Mouse (Mus musculus) neural tube, embryonic 12.5 days (tissue): ENCODE data around the gene Anxa2. TPM values are rescaled to one million over a fixed set of nuclear protein-coding genes. Genes with fewer than 3 reads are reported as not detected.

Source experiments
- ATAC-seq: fragments of 200-750 bp; cut with Nextera tagmentation; 2 replicates; pipeline ENCODE4 v1.8.0; 2017; ENCODE audit warnings: low read depth, mild to moderate bottlenecking, moderate TSS enrichment, moderate library complexity; ENCODE audit not compliant: low FRiP score
- H3K27ac ChIP-seq: fragments of 300-500 bp; sonication (generic); 2 replicates; pipeline ENCODE4 v1.5.1; 2016
- H3K27me3 ChIP-seq: fragments of 300-500 bp; sonication (generic); replicated peaks from 2 replicates; pipeline ENCODE4 v1.6.1; 2016; ENCODE audit warnings: mild to moderate bottlenecking
- H3K36me3 ChIP-seq: fragments of 300-500 bp; sonication (generic); 2 replicates; pipeline ENCODE4 v1.6.1; 2016; ENCODE audit warnings: mild to moderate bottlenecking
- H3K4me1 ChIP-seq: fragments of 300-500 bp; sonication (generic); 2 replicates; pipeline ENCODE4 v1.6.1; 2016
- H3K4me2 ChIP-seq: fragments of 300-500 bp; sonication (generic); replicated peaks from 2 replicates; pipeline ENCODE4 v1.6.1; 2016; ENCODE audit warnings: mild to moderate bottlenecking
- H3K4me3 ChIP-seq: fragments of 300-500 bp; sonication (generic); 2 replicates; pipeline ENCODE4 v1.5.1; 2016
- H3K9ac ChIP-seq: fragments of 300-500 bp; sonication (generic); 2 replicates; pipeline ENCODE4 v1.6.1; 2016; ENCODE audit warnings: mild to moderate bottlenecking
- H3K9me3 ChIP-seq: fragments of 300-500 bp; sonication (generic); 2 replicates; pipeline ENCODE4 v1.6.1; 2016; ENCODE audit warnings: mild to moderate bottlenecking
- WGBS: fragments of 180-500 bp; shearing (Covaris S2); methylation state at CpG from one replicate; pipeline ENCODE4 v1.1.7; 2016; 5-methylcytosine and 5-hydroxymethylcytosine counted together
- polyA plus RNA-seq: library from polyadenylated mRNA; unstranded; fragments of >200 nt; fragmentation: Nextera tagmentation; extraction: Ambion mirVana; gene quantifications from 2 replicates; pipeline ENCODE4 v1.2.1, GENCODE M21; 2016

The Anxa2 gene
- polyA plus RNA-seq, 1 experiment from 2014 or later = 228 TPM

DNA sequence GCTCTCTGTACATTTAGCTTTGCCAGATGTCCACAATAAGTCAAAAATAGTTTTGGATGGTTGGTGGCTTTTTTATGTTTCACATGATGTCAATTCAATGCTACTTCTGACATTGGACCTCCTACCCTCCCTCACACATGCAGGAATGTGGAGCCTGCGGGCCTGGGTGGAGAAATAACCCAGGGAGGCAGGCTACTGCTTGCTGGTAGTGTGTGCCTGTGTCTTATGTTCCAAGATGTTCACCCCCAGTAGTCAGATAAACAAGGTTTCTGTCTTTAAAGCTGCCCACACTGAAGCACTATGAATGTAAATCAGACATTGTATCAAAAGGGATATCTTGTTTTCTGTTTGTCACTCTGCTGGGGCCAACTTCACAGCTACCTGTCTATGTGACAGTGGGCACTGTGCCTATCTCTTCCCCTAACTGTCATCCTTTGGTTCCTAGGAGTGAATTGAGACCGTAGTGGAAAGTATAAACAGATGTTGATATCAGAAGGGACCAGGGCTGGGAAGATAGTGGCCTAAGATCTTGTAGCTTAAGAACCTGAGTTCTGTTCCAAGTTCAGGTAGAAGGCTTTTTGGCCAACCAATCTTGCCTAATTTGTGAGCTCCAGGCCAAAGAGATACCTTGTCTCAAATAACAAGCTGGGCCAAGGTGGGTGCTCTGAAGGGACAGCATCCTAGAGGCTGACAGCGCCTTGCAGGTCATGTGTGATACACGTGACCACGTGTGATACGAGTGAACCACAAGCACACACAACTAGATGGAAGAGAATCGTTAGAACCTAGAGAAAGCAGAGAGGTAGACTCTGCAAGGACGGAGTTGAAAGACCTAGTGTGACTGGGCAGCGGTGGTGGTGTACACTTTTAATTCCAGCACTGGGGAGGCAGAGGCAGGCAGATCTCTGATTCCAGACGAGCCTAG, 1.3 kb upstream of the Anxa2 start:
- no peak for ATAC-seq
- Histone ChIP-seq H3K4me2 (no peak overlapping the region), H3K4me3 (no peak overlapping the region), H3K9ac (no peak overlapping the region), H3K36me3 (no peaks in the 10 kb centered on the region), H3K9me3 (no peaks in the 10 kb centered on the region), H3K4me1 (peaks cover 19% of the 10 kb centered on the region), H3K27ac (no peak overlapping the region), H3K27me3 (peaks cover 21% of the 10 kb centered on the region)
- 94% methylated on average over 10 of the region's 10 CpGs for WGBS

DNA sequence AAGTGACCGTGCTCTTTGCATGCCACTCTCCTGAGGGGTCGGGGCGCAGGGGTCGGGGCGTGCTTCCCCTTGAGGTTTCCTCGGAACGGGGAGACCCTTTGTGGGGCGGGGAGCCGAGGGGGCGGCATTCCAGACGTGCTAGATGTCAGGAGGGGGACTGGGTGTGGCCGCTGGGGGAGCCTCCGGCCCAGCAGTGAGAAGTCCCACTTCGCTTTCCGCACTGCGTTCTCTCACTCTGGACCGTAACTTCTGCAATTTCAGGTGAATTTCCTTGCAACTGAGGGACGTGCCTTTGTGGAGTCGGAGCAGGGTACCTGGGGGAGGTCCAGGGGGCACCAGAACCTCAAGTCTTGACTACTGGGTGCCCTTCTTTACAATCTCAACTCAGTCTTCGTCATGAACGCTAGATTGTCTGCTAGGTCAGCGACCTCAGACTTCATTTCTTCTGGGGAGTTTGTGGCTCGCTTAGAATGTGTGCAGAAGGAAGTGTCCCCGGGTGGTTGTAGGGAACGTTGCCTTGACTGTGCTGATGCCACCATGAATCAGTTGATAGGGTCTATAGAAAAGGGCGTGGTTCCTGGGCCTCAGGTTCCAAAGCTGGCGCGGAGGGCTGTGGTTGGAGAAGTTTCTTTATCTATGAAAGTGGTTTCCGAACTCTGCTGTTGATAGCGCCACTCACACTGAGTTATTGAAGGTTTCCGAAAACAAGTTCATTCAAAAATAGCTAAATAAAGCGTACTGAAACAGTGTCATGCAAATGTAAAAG, 664 bp downstream of the Anxa2 start:
- no peaks in the 10 kb centered on the region for H3K9me3 ChIP-seq
- peaks cover 24% of the 10 kb centered on the region for H3K4me1 ChIP-seq
- H3K27me3 ChIP-seq = peaks cover 21% of the 10 kb centered on the region
- 8% methylated on average over 32 of the region's 32 CpGs for WGBS
- no peaks in the 10 kb centered on the region for H3K36me3 ChIP-seq
- peak overlapping the region; percentile 45 for H3K4me3 ChIP-seq
- 0 out of 2 replicates have a peak overlapping the region, but pooled peaks have one; percentile 3 for H3K27ac ChIP-seq
- H3K9ac ChIP-seq = peak overlapping the region; percentile 56
- ATAC-seq = peak; percentile 48; the same call in 1 of the 2 replicates
- peak overlapping the region; percentile 77 for H3K4me2 ChIP-seq

DNA sequence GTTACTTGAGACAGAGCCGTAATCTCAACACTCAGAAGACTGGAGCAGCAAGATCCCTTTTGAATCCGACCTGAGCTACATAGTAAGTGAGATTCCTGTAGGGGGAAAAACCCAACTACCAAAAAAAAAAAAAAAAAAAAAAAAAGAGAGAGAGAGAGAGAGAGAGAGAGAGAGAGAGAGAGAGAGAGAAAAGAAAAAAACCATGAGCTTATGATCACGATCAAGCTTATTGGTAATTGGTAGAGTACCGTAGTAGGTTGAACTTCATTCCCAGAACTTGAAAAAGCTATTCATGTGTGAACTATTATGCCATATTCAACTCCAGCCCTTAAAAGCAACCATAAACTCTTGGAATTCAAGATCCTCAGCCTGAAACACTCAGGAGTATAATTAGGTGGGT, 1.3 kb downstream of the Anxa2 start:
- peak overlapping the region; percentile 77 for H3K4me2 ChIP-seq
- H3K27ac ChIP-seq = no peak overlapping the region
- H3K27me3 ChIP-seq = peaks cover 21% of the 10 kb centered on the region
- 68% methylated on average over 4 of the region's 4 CpGs for WGBS
- ATAC-seq = no peak
- peaks cover 24% of the 10 kb centered on the region for H3K4me1 ChIP-seq
- H3K36me3 ChIP-seq = no peaks in the 10 kb centered on the region
- no peaks in the 10 kb centered on the region for H3K9me3 ChIP-seq
- H3K9ac ChIP-seq = no peak overlapping the region
- peak overlapping the region; percentile 45; the same call in 1 of the 2 replicates for H3K4me3 ChIP-seq

DNA sequence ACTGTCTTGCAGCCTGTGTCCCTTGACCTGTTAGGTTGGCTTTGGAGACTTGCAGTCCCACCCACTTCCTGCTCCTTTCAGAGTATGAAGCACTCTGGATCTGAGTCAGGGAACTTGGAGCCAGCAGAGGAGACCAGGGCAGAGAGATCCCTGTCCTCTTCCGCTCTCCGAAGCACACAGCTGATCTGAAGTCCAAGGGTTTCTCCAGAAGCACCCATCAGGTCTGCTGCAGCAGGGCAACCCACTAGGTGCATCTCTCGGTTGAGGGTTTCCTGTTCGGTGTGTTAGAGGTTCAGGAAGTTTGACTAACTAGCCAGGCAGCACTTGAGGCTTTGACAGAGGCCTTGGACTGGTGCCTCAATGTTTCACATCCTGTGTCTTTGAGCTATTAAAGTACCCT, 2.0 kb downstream of the Anxa2 start:
- H3K27me3 ChIP-seq = peaks cover 21% of the 10 kb centered on the region
- 83% methylated on average over 4 of the region's 4 CpGs for WGBS
- no peaks in the 10 kb centered on the region for H3K9me3 ChIP-seq
- no peak overlapping the region for H3K9ac ChIP-seq
- no peak overlapping the region for H3K27ac ChIP-seq
- H3K4me1 ChIP-seq = peaks cover 24% of the 10 kb centered on the region
- ATAC-seq = no peak
- H3K36me3 ChIP-seq = no peaks in the 10 kb centered on the region
- H3K4me2 ChIP-seq = peak overlapping the region; percentile 29
- H3K4me3 ChIP-seq = no peak overlapping the region

DNA sequence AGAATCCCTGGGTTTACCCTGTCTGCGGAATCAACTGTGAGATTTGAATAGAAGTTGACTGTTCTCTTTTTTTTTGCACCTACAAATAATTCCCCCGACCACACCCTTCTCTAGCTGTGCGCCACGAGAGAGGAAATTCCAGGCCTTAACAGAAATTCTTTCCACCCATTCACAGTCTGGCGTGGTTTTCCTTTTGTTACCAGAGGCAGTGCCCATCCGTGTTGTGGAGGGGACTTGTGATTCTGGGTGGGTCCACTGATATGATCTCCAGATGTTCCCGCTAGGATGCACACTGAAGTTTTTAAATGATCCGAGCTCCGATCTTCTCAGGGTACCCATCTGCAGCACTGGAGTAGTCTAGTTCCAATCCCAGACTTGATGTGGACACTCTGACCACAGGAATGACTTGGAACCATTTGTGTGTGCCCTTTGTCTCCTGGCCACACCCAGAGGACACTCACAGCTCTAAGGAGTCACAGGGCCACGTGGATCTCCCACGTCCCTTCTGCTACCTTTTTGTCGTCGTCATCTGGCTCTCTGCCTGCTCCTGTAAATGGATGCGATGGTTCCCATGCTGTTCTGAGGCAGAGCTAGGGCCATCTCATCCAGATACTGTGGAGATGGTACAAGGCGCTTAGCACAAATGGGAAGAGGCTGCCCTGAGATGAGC, 3.1 kb downstream of the Anxa2 start:
- no peak for ATAC-seq
- Histone ChIP-seq H3K9ac (no peak overlapping the region), H3K36me3 (no peaks in the 10 kb centered on the region), H3K27me3 (peaks cover 21% of the 10 kb centered on the region), H3K4me1 (peaks cover 24% of the 10 kb centered on the region), H3K4me3 (no peak overlapping the region), H3K9me3 (no peaks in the 10 kb centered on the region), H3K27ac (no peak overlapping the region), H3K4me2 (no peak overlapping the region)
- 84% methylated on average over 15 of the region's 15 CpGs for WGBS

- H3K27ac ChIP-seq = no peak overlapping the region
- 91% methylated on average over 3 of the region's 3 CpGs for WGBS
Observed at GRCm38 (mm10) chr9:69457143-69457542, 3.7 kb downstream of the Anxa2 start.

GRCm38 (mm10) chr9:69457747-69458625, 4.6 kb downstream of the Anxa2 start:
- Histone ChIP-seq H3K4me2 (no peak overlapping the region), H3K27me3 (peaks cover 19% of the 10 kb centered on the region), H3K27ac (no peak overlapping the region), H3K4me1 (peaks cover 23% of the 10 kb centered on the region), H3K36me3 (no peaks in the 10 kb centered on the region), H3K4me3 (no peak overlapping the region), H3K9me3 (no peaks in the 10 kb centered on the region), H3K9ac (no peak overlapping the region)
- 72% methylated on average over 14 of the region's 14 CpGs for WGBS
- ATAC-seq = no peak

More at GRCm38 (mm10) chr9:69457143-69457542, 3.7 kb downstream of the Anxa2 start:
- Histone ChIP-seq H3K27me3 (peaks cover 21% of the 10 kb centered on the region), H3K36me3 (no peaks in the 10 kb centered on the region), H3K9ac (no peak overlapping the region), H3K9me3 (no peaks in the 10 kb centered on the region), H3K4me3 (no peak overlapping the region), H3K4me1 (peaks cover 24% of the 10 kb centered on the region), H3K4me2 (no peak overlapping the region)
- no peak for ATAC-seq

- H3K9ac ChIP-seq = no peak overlapping the region
- no peak overlapping the region for H3K27ac ChIP-seq
- peaks cover 14% of the 10 kb centered on the region for H3K4me1 ChIP-seq
- no peaks in the 10 kb centered on the region for H3K9me3 ChIP-seq
- 75% methylated on average over 2 of the region's 2 CpGs for WGBS
- no peak overlapping the region for H3K4me2 ChIP-seq
- H3K4me3 ChIP-seq = no peak overlapping the region
- ATAC-seq = no peak
- H3K27me3 ChIP-seq = peaks cover 9% of the 10 kb centered on the region
- H3K36me3 ChIP-seq = no peaks in the 10 kb centered on the region
Observed at GRCm38 (mm10) chr9:69458982-69459381, 5.6 kb downstream of the Anxa2 start.

GRCm38 (mm10) chr9:69459876-69460275, 6.5 kb downstream of the Anxa2 start:
- H3K9ac ChIP-seq = no peak overlapping the region
- 91% methylated on average over 7 of the region's 7 CpGs for WGBS
- H3K4me1 ChIP-seq = peaks cover 11% of the 10 kb centered on the region
- no peak overlapping the region for H3K4me2 ChIP-seq
- H3K27ac ChIP-seq = no peak overlapping the region
- H3K4me3 ChIP-seq = no peak overlapping the region
- H3K36me3 ChIP-seq = no peaks in the 10 kb centered on the region
- H3K9me3 ChIP-seq = no peaks in the 10 kb centered on the region
- peaks cover 2% of the 10 kb centered on the region; the same call in 1 of the 2 replicates for H3K27me3 ChIP-seq
- ATAC-seq = no peak

DNA sequence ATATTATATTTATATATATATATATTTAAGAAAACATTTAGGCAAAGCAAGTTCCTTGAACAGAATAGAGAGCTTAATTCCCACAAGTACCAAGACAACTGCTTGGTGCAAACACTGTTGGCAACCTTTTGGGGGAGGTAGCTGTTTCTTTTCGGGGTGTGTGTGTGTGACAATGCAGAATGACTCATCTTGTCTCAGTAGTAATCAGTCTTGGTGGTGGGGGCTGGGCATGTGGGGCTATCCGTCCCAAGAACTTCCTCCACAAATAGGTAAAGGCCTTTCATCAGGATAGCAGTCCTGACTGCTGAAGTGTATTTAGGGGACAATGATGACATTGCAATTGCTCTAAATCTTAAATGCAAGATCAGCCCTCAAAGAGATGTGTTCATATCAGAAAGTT, 9.6 kb downstream of the Anxa2 start:
- H3K27me3 ChIP-seq = no peaks in the 10 kb centered on the region
- H3K4me2 ChIP-seq = no peak overlapping the region
- peaks cover 9% of the 10 kb centered on the region for H3K4me1 ChIP-seq
- 80% methylated on average over 2 of the region's 2 CpGs for WGBS
- no peak overlapping the region for H3K9ac ChIP-seq
- no peaks in the 10 kb centered on the region for H3K36me3 ChIP-seq
- H3K27ac ChIP-seq = no peak overlapping the region
- no peak for ATAC-seq
- H3K9me3 ChIP-seq = no peaks in the 10 kb centered on the region
- no peak overlapping the region for H3K4me3 ChIP-seq

GRCm38 (mm10) chr9:69464109-69464756, 10.8 kb downstream of the Anxa2 start:
- no peak for ATAC-seq

More at GRCm38 (mm10) chr9:69464109-69464756, 10.8 kb downstream of the Anxa2 start:
- Histone ChIP-seq H3K9me3 (no peaks in the 10 kb centered on the region), H3K4me1 (peaks cover 16% of the 10 kb centered on the region), H3K36me3 (no peaks in the 10 kb centered on the region), H3K4me2 (no peak overlapping the region), H3K27me3 (no peaks in the 10 kb centered on the region), H3K27ac (no peak overlapping the region), H3K9ac (no peak overlapping the region), H3K4me3 (no peak overlapping the region)
- 68% methylated on average over 6 of the region's 6 CpGs for WGBS
